Mouse (Mus musculus): ENCODE data around the gene Trim25. TPM values are rescaled to one million over a fixed set of nuclear protein-coding genes. Genes with fewer than 3 reads are reported as not detected.
A peak's percentile ranks its signal among the peaks of the same experiment; 100 is the strongest.

The Trim25 gene
- 3.0 and 3.4 TPM in 2 replicates for polyA plus RNA-seq (2016; fragmentation: Nextera tagmentation; extraction: Ambion mirVana)

GRCm38 (mm10) chr11:88998974-88999722, at the start of gene Trim25:
Trim25 (plus strand) TSS chr11:88999376.
- peaks cover 31% of the 10 kb centered on the region for H3K27me3 ChIP-seq (ENCODE audit: low read depth, poor library complexity, severe bottlenecking)
- H3K4me1 ChIP-seq = peaks cover 33% of the 10 kb centered on the region
- H3K36me3 ChIP-seq = no peaks in the 10 kb centered on the region
- 3% methylated on average over 48 of the region's 48 CpGs for WGBS
- no peaks in the 10 kb centered on the region for H3K9me3 ChIP-seq (replicated peaks)
- H3K4me3 ChIP-seq = peak within 1 kb of the TSS; percentile 58
- H3K27ac ChIP-seq = peak within 1 kb of the TSS; percentile 72
- DNase-seq (ENCODE audit: low spot score) = peak; percentile 78

- Histone ChIP-seq H3K9me3 (replicated peaks) (no peaks in the 10 kb centered on the region), H3K36me3 (peaks cover 56% of the 10 kb centered on the region), H3K4me1 (peaks cover 12% of the 10 kb centered on the region; the same call in 1 of the 2 replicates), H3K27ac (no peak overlapping the region), H3K4me3 (no peak overlapping the region), H3K27me3 (ENCODE audit: low read depth, poor library complexity, severe bottlenecking) (no peaks in the 10 kb centered on the region)
- 89% methylated on average over 8 of the region's 8 CpGs for WGBS
- DNase-seq (ENCODE audit: low spot score) = no peak
Observed at GRCm38 (mm10) chr11:88949802-88950639, 49.2 kb upstream of the Trim25 start.

GRCm38 (mm10) chr11:88950640-88951250, 48.4 kb upstream of the Trim25 start:
- no peak overlapping the region for H3K4me3 ChIP-seq
- H3K4me1 ChIP-seq = peaks cover 16% of the 10 kb centered on the region
- H3K27me3 ChIP-seq (ENCODE audit: low read depth, poor library complexity, severe bottlenecking) = no peaks in the 10 kb centered on the region
- H3K9me3 ChIP-seq (replicated peaks) = no peaks in the 10 kb centered on the region
- peaks cover 49% of the 10 kb centered on the region for H3K36me3 ChIP-seq
- no peak overlapping the region for H3K27ac ChIP-seq
- DNase-seq (ENCODE audit: low spot score) = no peak
- 91% methylated on average over 13 of the region's 13 CpGs for WGBS

GRCm38 (mm10) chr11:88951576-88951975, 47.6 kb upstream of the Trim25 start:
- WGBS = 91% methylated on average over 2 of the region's 2 CpGs
- Histone ChIP-seq H3K36me3 (peaks cover 42% of the 10 kb centered on the region), H3K27me3 (ENCODE audit: low read depth, poor library complexity, severe bottlenecking) (no peaks in the 10 kb centered on the region), H3K4me3 (no peak overlapping the region), H3K4me1 (peaks cover 16% of the 10 kb centered on the region), H3K9me3 (replicated peaks) (no peaks in the 10 kb centered on the region), H3K27ac (no peak overlapping the region)
- no peak for DNase-seq (ENCODE audit: low spot score)

- Histone ChIP-seq H3K4me3 (no peak overlapping the region), H3K27ac (no peak overlapping the region), H3K36me3 (peaks cover 36% of the 10 kb centered on the region), H3K9me3 (replicated peaks) (no peaks in the 10 kb centered on the region), H3K27me3 (ENCODE audit: low read depth, poor library complexity, severe bottlenecking) (no peaks in the 10 kb centered on the region), H3K4me1 (peaks cover 16% of the 10 kb centered on the region)
- WGBS = 97% methylated on average over 5 of the region's 5 CpGs
- no peak for DNase-seq (ENCODE audit: low spot score)
Observed at GRCm38 (mm10) chr11:88952117-88952516, 47.1 kb upstream of the Trim25 start.

- peaks cover 36% of the 10 kb centered on the region for H3K36me3 ChIP-seq
- H3K4me3 ChIP-seq = no peak overlapping the region
Observed at GRCm38 (mm10) chr11:88953582-88953981, 45.6 kb upstream of the Trim25 start.

GRCm38 (mm10) chr11:88954803-88955202, 44.4 kb upstream of the Trim25 start:
- no peak for DNase-seq (ENCODE audit: low spot score)
- 0% methylated on average over 4 of the region's 4 CpGs for WGBS

More at GRCm38 (mm10) chr11:88953582-88953981, 45.6 kb upstream of the Trim25 start:
- Histone ChIP-seq H3K4me1 (peaks cover 16% of the 10 kb centered on the region), H3K27ac (no peak overlapping the region), H3K27me3 (ENCODE audit: low read depth, poor library complexity, severe bottlenecking) (no peaks in the 10 kb centered on the region), H3K9me3 (replicated peaks) (no peaks in the 10 kb centered on the region)
- whole genome bisulfite sequencing = 95% methylated on average over 3 of the region's 3 CpGs
- DNase-seq (ENCODE audit: low spot score) = no peak

GRCm38 (mm10) chr11:88955217-88955969, 43.8 kb upstream of the Trim25 start, which contains the start of gene Scpep1:
Scpep1 (minus strand) TSS chr11:88955465.
- 6% methylated on average over 34 of the region's 34 CpGs for WGBS
- DNase-seq (ENCODE audit: low spot score) = peak; percentile 95
- H3K27ac ChIP-seq = peak within 1 kb of the TSS; percentile 89
- no peaks in the 10 kb centered on the region for H3K27me3 ChIP-seq (ENCODE audit: low read depth, poor library complexity, severe bottlenecking)
- peaks cover 16% of the 10 kb centered on the region for H3K4me1 ChIP-seq
- H3K4me3 ChIP-seq = peak within 1 kb of the TSS; percentile 63
- H3K36me3 ChIP-seq = peaks cover 22% of the 10 kb centered on the region
- H3K9me3 ChIP-seq (replicated peaks) = no peaks in the 10 kb centered on the region

More at GRCm38 (mm10) chr11:88954803-88955202, 44.4 kb upstream of the Trim25 start:
- no peaks in the 10 kb centered on the region for H3K9me3 ChIP-seq (replicated peaks)
- peak overlapping the region; percentile 89 for H3K27ac ChIP-seq
- peak overlapping the region; percentile 63 for H3K4me3 ChIP-seq
- H3K27me3 ChIP-seq (ENCODE audit: low read depth, poor library complexity, severe bottlenecking) = no peaks in the 10 kb centered on the region
- H3K4me1 ChIP-seq = peaks cover 16% of the 10 kb centered on the region
- peaks cover 27% of the 10 kb centered on the region for H3K36me3 ChIP-seq

GRCm38 (mm10) chr11:88958851-88959250, 40.3 kb upstream of the Trim25 start:
- H3K4me3 ChIP-seq = no peak overlapping the region
- no peaks in the 10 kb centered on the region for H3K9me3 ChIP-seq (replicated peaks)
- H3K36me3 ChIP-seq = no peaks in the 10 kb centered on the region
- no peak overlapping the region for H3K27ac ChIP-seq
- 83% methylated on average over 3 of the region's 3 CpGs for WGBS
- peaks cover 13% of the 10 kb centered on the region for H3K4me1 ChIP-seq
- no peaks in the 10 kb centered on the region for H3K27me3 ChIP-seq (ENCODE audit: low read depth, poor library complexity, severe bottlenecking)
- no peak for DNase-seq (ENCODE audit: low spot score)

GRCm38 (mm10) chr11:88966881-88967361, 32.3 kb upstream of the Trim25 start, which contains the start of gene Elobl:
Elobl (minus strand) TSS chr11:88966931.
- WGBS = 78% methylated on average over 3 of the region's 3 CpGs

GRCm38 (mm10) chr11:88970202-88970732, 28.9 kb upstream of the Trim25 start, which contains the start of gene Coil:
Coil (plus strand) TSS chr11:88970252.
- H3K27ac ChIP-seq = no peak within 1 kb of the TSS
- H3K27me3 ChIP-seq (ENCODE audit: low read depth, poor library complexity, severe bottlenecking) = no peaks in the 10 kb centered on the region
- no peaks in the 10 kb centered on the region for H3K36me3 ChIP-seq
- 35% methylated on average over 2 of the region's 2 CpGs for WGBS
- H3K9me3 ChIP-seq (replicated peaks) = no peaks in the 10 kb centered on the region
- DNase-seq (ENCODE audit: low spot score) = no peak
- H3K4me1 ChIP-seq = peaks cover 7% of the 10 kb centered on the region
- no peak within 1 kb of the TSS for H3K4me3 ChIP-seq

More at GRCm38 (mm10) chr11:88966881-88967361, 32.3 kb upstream of the Trim25 start, which contains the start of gene Elobl:
- no peaks in the 10 kb centered on the region for H3K27me3 ChIP-seq (ENCODE audit: low read depth, poor library complexity, severe bottlenecking)
- no peak within 1 kb of the TSS for H3K4me3 ChIP-seq
- no peak within 1 kb of the TSS for H3K27ac ChIP-seq
- DNase-seq (ENCODE audit: low spot score) = no peak
- no peaks in the 10 kb centered on the region for H3K36me3 ChIP-seq
- H3K9me3 ChIP-seq (replicated peaks) = no peaks in the 10 kb centered on the region
- H3K4me1 ChIP-seq = no peaks in the 10 kb centered on the region

Data from limb, embryonic 10.5 days (tissue).